Mouse (Mus musculus): ENCODE measurements around the gene Ppp1r12b.

GRCm38 (mm10) chr1:134708274-134708673 is 247.5 kb downstream of the Ppp1r12b start:
- TF ChIP-seq ZKSCAN1 (IDR thresholded peaks at IDR 0.05; ENCODE audit: borderline replicate concordance, low read depth, low read length), result no peak
- no peak for TF ChIP-seq CTCF (conservative IDR thresholded peaks at IDR 0.05 in 1 of 2, IDR thresholded peaks at IDR 0.05 in 1 of 2; ENCODE audit: low read depth in 2 of 2, low read length in 2 of 2)
- TF ChIP-seq KAT2A (IDR thresholded peaks at IDR 0.05; ENCODE audit: insufficient replicate concordance, low read length), result no peak
- TF ChIP-seq POLR2A (IDR thresholded peaks at IDR 0.05; ENCODE audit: low read depth, low read length), result no peak
- TF ChIP-seq SIN3A (IDR thresholded peaks at IDR 0.05; ENCODE audit: low read length), result no peak
- no peak for TF ChIP-seq TCF12 (IDR thresholded peaks at IDR 0.05; ENCODE audit: low read depth, low read length)
- TF ChIP-seq MXI1 (IDR thresholded peaks at IDR 0.05; ENCODE audit: low read depth, low read length), result no peak
- TF ChIP-seq ZNF384 (IDR thresholded peaks at IDR 0.05; ENCODE audit: low read depth, low read length), result no peak
- TF ChIP-seq CHD1 (IDR thresholded peaks at IDR 0.05; ENCODE audit: low read depth, low read length), result no peak
- no peak for TF ChIP-seq EP300 (IDR thresholded peaks at IDR 0.05; ENCODE audit: low read length)
- no peak for TF ChIP-seq MAX (IDR thresholded peaks at IDR 0.05; ENCODE audit: low read length)

All from CH12.LX (cell line).